Mouse (Mus musculus): ENCODE measurements around the gene Dock1. TPM values are rescaled to one million over a fixed set of nuclear protein-coding genes. Genes with fewer than 3 reads are reported as not detected.

The Dock1 gene
- polyA plus RNA-seq, 1 experiment from 2014 or later: 44.5 TPM

DNA sequence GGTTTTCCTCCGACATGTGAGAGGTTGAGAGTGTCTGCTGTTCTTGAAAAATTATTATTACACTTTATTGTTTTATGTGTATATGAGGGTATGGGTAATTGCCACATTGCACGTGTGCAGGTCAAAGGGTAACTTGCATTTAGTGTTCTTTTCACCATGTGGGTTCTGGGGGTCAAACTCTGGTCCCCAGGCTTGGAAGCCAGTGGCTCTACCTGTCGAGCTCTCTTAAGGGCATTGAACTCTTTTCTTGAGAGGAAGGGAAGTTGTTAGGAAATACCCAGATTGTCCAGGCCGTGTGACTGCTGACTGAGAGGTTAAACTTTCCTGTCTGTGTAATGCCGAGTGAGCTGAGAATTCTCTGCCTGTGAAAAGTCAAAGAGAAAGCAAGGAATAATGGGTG, 19.7 kb downstream of the Dock1 start:
- H3K9me3 ChIP-seq (ENCODE audit: control insufficient read depth, low read length): no peaks in the 10 kb centered on the region
- H3K27me3 ChIP-seq (ENCODE audit: control insufficient read depth, insufficient read depth, low read depth, low read length): no peaks in the 10 kb centered on the region
- no peak overlapping the region for H3K27ac ChIP-seq (ENCODE audit: low read length)
- H3K36me3 ChIP-seq (ENCODE audit: control insufficient read depth, insufficient read depth, low read length): 0 out of 2 replicates have a peak, but pooled peaks cover 2% of the 10 kb centered on the region
- no peak overlapping the region for H3K4me2 ChIP-seq (ENCODE audit: low read depth, low read length)
- 60% methylated on average over 5 of the region's 5 CpGs for WGBS
- no peak for ATAC-seq (ENCODE audit: low read depth)
- no peak overlapping the region for H3K4me3 ChIP-seq (ENCODE audit: low read length)
- H3K4me1 ChIP-seq (replicated peaks; ENCODE audit: control insufficient read depth, insufficient read depth, low read length): peaks cover 12% of the 10 kb centered on the region
- no peak overlapping the region for H3K9ac ChIP-seq (ENCODE audit: low read length)

- WGBS: 93% methylated on average over 3 of the region's 3 CpGs
Measured at GRCm38 (mm10) chr7:134690806-134691205, 20.4 kb downstream of the Dock1 start.

DNA sequence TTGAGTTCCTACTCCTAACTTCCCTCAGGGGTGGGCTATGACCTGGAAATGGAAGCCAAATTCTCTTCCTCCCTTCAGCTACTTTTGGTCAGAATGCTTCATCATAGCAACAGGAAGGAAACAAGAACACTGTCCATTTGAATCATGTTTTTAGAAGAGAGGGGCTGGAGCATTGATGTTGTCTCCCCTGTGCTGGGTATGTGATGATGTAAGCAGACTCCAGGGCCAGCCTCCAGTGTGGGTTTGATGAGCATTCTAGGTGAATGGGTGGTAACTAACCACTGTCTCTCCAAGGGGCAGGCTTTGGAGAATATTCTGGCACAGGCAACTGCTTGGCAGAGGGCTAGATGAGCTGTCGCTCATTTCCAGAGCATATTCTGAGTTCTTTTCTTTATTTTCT, 22.9 kb downstream of the Dock1 start:
- ATAC-seq (ENCODE audit: low read depth): no peak
- Histone ChIP-seq H3K4me1 (replicated peaks; ENCODE audit: control insufficient read depth, insufficient read depth, low read length) (peaks cover 28% of the 10 kb centered on the region), H3K27me3 (ENCODE audit: control insufficient read depth, insufficient read depth, low read depth, low read length) (no peaks in the 10 kb centered on the region), H3K36me3 (ENCODE audit: control insufficient read depth, insufficient read depth, low read length) (no peaks in the 10 kb centered on the region), H3K9ac (ENCODE audit: low read length) (no peak overlapping the region), H3K4me2 (ENCODE audit: low read depth, low read length) (no peak overlapping the region), H3K4me3 (ENCODE audit: low read length) (no peak overlapping the region), H3K9me3 (ENCODE audit: control insufficient read depth, low read length) (no peaks in the 10 kb centered on the region), H3K27ac (ENCODE audit: low read length) (no peak overlapping the region)
- WGBS: 67% methylated on average over 1 of the region's 1 CpGs

More at GRCm38 (mm10) chr7:134690806-134691205, 20.4 kb downstream of the Dock1 start:
- Histone ChIP-seq H3K9me3 (ENCODE audit: control insufficient read depth, low read length) (no peaks in the 10 kb centered on the region), H3K9ac (ENCODE audit: low read length) (no peak overlapping the region), H3K27me3 (ENCODE audit: control insufficient read depth, insufficient read depth, low read depth, low read length) (no peaks in the 10 kb centered on the region), H3K36me3 (ENCODE audit: control insufficient read depth, insufficient read depth, low read length) (0 out of 2 replicates have a peak, but pooled peaks cover 2% of the 10 kb centered on the region), H3K4me3 (ENCODE audit: low read length) (no peak overlapping the region), H3K27ac (ENCODE audit: low read length) (no peak overlapping the region), H3K4me1 (replicated peaks; ENCODE audit: control insufficient read depth, insufficient read depth, low read length) (peaks cover 13% of the 10 kb centered on the region), H3K4me2 (ENCODE audit: low read depth, low read length) (no peak overlapping the region)
- ATAC-seq (ENCODE audit: low read depth): no peak

DNA sequence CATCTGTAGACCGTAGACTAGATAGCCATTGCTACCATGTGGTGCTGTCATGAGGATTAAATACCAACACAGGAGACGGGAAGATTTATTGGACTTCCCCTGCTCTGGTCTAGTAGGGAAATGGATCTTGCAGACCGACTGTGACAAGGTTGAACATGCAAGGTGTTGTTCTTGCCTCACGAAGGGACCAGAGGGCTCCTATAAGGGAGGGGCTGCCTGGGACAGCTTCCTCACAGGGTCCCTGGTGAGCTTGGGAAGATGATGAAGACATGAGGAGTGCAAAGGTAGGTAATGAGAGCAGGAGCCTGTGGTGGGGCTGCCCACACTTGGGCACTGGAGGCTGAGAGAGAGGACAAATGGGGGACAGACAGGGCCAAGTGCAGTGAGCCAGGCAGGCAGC, 25.0 kb downstream of the Dock1 start:
- no peaks in the 10 kb centered on the region for H3K27me3 ChIP-seq (ENCODE audit: control insufficient read depth, insufficient read depth, low read depth, low read length)
- ATAC-seq (ENCODE audit: low read depth): no peak
- WGBS: 73% methylated on average over 4 of the region's 4 CpGs
- H3K9ac ChIP-seq (ENCODE audit: low read length): no peak overlapping the region
- peaks cover 35% of the 10 kb centered on the region for H3K4me1 ChIP-seq (replicated peaks; ENCODE audit: control insufficient read depth, insufficient read depth, low read length)
- no peak overlapping the region for H3K4me3 ChIP-seq (ENCODE audit: low read length)
- H3K36me3 ChIP-seq (ENCODE audit: control insufficient read depth, insufficient read depth, low read length): no peaks in the 10 kb centered on the region
- H3K27ac ChIP-seq (ENCODE audit: low read length): no peak overlapping the region
- no peaks in the 10 kb centered on the region for H3K9me3 ChIP-seq (ENCODE audit: control insufficient read depth, low read length)
- no peak overlapping the region for H3K4me2 ChIP-seq (ENCODE audit: low read depth, low read length)

DNA sequence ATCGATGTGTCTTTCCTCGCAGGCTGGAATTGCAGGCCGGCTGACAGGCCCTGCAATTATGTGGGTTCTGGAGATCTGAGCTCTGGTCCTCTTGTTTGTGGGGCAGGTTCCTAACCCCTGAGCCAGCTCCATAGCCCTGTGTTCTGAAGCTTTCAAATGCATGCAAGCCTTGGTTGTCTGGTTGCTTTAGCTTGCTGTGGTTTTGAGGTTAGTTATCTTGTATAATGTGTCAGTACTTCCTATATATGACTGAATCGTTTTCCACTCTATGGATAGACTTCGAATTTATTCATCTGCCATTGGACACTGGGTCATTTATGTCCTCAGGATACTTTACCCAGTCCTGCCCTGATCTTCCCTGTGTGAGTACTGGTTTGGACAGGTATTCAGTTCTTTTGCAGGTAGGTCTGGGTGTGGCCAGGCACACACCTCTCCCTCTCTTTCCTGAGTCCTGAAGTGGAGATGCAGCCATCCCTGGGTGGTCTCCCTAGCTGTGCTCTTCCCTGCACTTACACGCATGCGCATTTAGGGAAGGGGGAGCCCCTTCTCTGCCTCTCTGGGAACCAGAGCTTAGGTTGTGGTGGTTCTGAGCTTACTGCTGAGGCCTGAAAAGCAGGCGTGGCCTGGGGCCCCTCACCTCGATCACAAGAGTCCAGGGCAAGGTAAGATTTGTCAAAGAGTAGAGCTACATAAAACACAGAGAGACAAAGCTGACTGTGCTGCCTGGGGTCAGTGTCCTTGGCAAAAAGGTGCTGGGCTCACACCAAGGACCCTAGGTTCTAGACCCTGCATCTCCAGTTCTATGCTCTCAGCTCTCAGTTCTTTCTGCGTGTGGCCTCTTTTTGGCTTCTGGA, 25.9 kb downstream of the Dock1 start:
- no peaks in the 10 kb centered on the region for H3K27me3 ChIP-seq (ENCODE audit: control insufficient read depth, insufficient read depth, low read depth, low read length)
- ATAC-seq (ENCODE audit: low read depth): no peak
- no peaks in the 10 kb centered on the region for H3K36me3 ChIP-seq (ENCODE audit: control insufficient read depth, insufficient read depth, low read length)
- H3K27ac ChIP-seq (ENCODE audit: low read length): no peak overlapping the region; the same call in 1 of the 2 replicates
- no peak overlapping the region for H3K4me2 ChIP-seq (ENCODE audit: low read depth, low read length)
- WGBS: 74% methylated on average over 10 of the region's 10 CpGs
- peaks cover 35% of the 10 kb centered on the region for H3K4me1 ChIP-seq (replicated peaks; ENCODE audit: control insufficient read depth, insufficient read depth, low read length)
- no peak overlapping the region for H3K9ac ChIP-seq (ENCODE audit: low read length)
- H3K9me3 ChIP-seq (ENCODE audit: control insufficient read depth, low read length): no peaks in the 10 kb centered on the region
- no peak overlapping the region for H3K4me3 ChIP-seq (ENCODE audit: low read length)

DNA sequence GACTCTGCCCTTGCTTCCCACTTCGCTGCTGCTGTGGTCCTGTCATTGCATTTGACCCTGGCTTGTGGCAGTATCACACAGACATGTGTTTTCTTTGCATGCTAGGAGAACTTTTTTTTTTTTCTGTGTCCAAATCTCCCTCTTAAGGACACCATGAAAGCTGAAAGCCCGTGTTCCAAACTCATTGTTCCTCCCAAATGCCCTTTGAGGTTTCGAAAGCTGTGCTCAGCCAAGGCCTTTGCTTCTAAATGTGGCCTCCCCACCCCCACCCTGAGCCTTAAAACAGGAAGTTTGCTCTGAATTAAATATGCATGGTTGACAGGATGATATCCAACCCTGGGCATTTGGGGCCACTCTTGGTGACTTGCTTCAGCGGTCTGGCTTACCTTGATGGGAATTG, 27.0 kb downstream of the Dock1 start:
- Histone ChIP-seq H3K27me3 (ENCODE audit: control insufficient read depth, insufficient read depth, low read depth, low read length) (no peaks in the 10 kb centered on the region), H3K9me3 (ENCODE audit: control insufficient read depth, low read length) (no peaks in the 10 kb centered on the region), H3K36me3 (ENCODE audit: control insufficient read depth, insufficient read depth, low read length) (no peaks in the 10 kb centered on the region), H3K27ac (ENCODE audit: low read length) (no peak overlapping the region), H3K9ac (ENCODE audit: low read length) (no peak overlapping the region), H3K4me2 (ENCODE audit: low read depth, low read length) (no peak overlapping the region), H3K4me3 (ENCODE audit: low read length) (no peak overlapping the region), H3K4me1 (replicated peaks; ENCODE audit: control insufficient read depth, insufficient read depth, low read length) (peaks cover 35% of the 10 kb centered on the region)
- no peak for ATAC-seq (ENCODE audit: low read depth)
- WGBS: 57% methylated on average over 4 of the region's 4 CpGs

GRCm38 (mm10) chr7:134698246-134698645, 27.8 kb downstream of the Dock1 start:
- WGBS: 63% methylated on average over 5 of the region's 5 CpGs
- Histone ChIP-seq H3K9ac (ENCODE audit: low read length) (no peak overlapping the region), H3K4me3 (ENCODE audit: low read length) (no peak overlapping the region), H3K27me3 (ENCODE audit: control insufficient read depth, insufficient read depth, low read depth, low read length) (no peaks in the 10 kb centered on the region), H3K27ac (ENCODE audit: low read length) (no peak overlapping the region), H3K36me3 (ENCODE audit: control insufficient read depth, insufficient read depth, low read length) (no peaks in the 10 kb centered on the region), H3K9me3 (ENCODE audit: control insufficient read depth, low read length) (no peaks in the 10 kb centered on the region), H3K4me1 (replicated peaks; ENCODE audit: control insufficient read depth, insufficient read depth, low read length) (peaks cover 32% of the 10 kb centered on the region), H3K4me2 (ENCODE audit: low read depth, low read length) (no peak overlapping the region)
- ATAC-seq (ENCODE audit: low read depth): no peak

GRCm38 (mm10) chr7:134700001-134700400, 29.5 kb downstream of the Dock1 start:
- Histone ChIP-seq H3K27ac (ENCODE audit: low read length) (no peak overlapping the region), H3K9me3 (ENCODE audit: control insufficient read depth, low read length) (no peaks in the 10 kb centered on the region), H3K4me1 (replicated peaks; ENCODE audit: control insufficient read depth, insufficient read depth, low read length) (peaks cover 32% of the 10 kb centered on the region), H3K9ac (ENCODE audit: low read length) (no peak overlapping the region), H3K27me3 (ENCODE audit: control insufficient read depth, insufficient read depth, low read depth, low read length) (no peaks in the 10 kb centered on the region), H3K4me2 (ENCODE audit: low read depth, low read length) (no peak overlapping the region), H3K36me3 (ENCODE audit: control insufficient read depth, insufficient read depth, low read length) (no peaks in the 10 kb centered on the region), H3K4me3 (ENCODE audit: low read length) (no peak overlapping the region)
- no peak for ATAC-seq (ENCODE audit: low read depth)
- WGBS: 74% methylated on average over 5 of the region's 5 CpGs

- 64% methylated on average over 5 of the region's 5 CpGs for WGBS
- no peak overlapping the region for H3K9ac ChIP-seq (ENCODE audit: low read length)
- no peaks in the 10 kb centered on the region for H3K9me3 ChIP-seq (ENCODE audit: control insufficient read depth, low read length)
- H3K27me3 ChIP-seq (ENCODE audit: control insufficient read depth, insufficient read depth, low read depth, low read length): no peaks in the 10 kb centered on the region
- H3K4me2 ChIP-seq (ENCODE audit: low read depth, low read length): no peak overlapping the region
- H3K4me1 ChIP-seq (replicated peaks; ENCODE audit: control insufficient read depth, insufficient read depth, low read length): peaks cover 28% of the 10 kb centered on the region
- no peaks in the 10 kb centered on the region for H3K36me3 ChIP-seq (ENCODE audit: control insufficient read depth, insufficient read depth, low read length)
- H3K27ac ChIP-seq (ENCODE audit: low read length): no peak overlapping the region
- ATAC-seq (ENCODE audit: low read depth): no peak
- H3K4me3 ChIP-seq (ENCODE audit: low read length): no peak overlapping the region
Measured at GRCm38 (mm10) chr7:134702481-134702880, 32.0 kb downstream of the Dock1 start.
